Mouse (Mus musculus) megakaryocyte, embryonic 14.5 days (primary cell): ENCODE measurements around the gene Fam102b.

Experiments
- FLI1 ChIP-seq: IDR thresholded peaks from 2 replicates; pipeline ENCODE4 v1.6.1; 2012; ENCODE audit warnings: low read length, inconsistent platforms, mixed read lengths
- GATA1 ChIP-seq: IDR thresholded peaks from 3 replicates; pipeline ENCODE4 v1.6.1; 2012; ENCODE audit warnings: mixed read lengths, low read length, inconsistent platforms, borderline replicate concordance

DNA sequence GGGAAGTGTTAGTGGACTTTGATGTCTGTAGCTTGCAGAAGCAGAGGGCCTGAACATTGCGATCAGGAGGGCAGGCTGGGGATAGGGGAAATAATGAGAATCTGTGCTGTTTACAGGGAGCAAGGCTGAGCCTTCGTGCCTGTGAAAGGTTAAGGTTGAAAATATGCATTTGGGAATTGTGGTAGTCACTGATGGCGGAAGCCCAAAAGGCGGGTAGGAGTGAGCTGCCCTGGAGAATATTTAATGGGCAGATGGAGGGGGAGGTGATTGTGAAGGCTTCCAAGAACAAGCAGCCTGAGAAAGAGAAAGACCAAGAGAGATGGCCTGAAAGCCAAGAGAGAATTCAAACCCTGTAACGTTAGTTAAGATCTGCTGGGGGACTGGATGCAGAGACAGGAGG lies 2.3 kb upstream of the Fam102b start:
- TF ChIP-seq GATA1 = no peak
- no peak for TF ChIP-seq FLI1
